Mouse (Mus musculus) CD4-positive, CD25-positive, alpha-beta regulatory T cell, adult 4 months (primary cell): ENCODE results near the gene Cntd1. TPM values are rescaled to one million over a fixed set of nuclear protein-coding genes. Genes with fewer than 3 reads are reported as not detected.

Source experiments
- ATAC-seq: one replicate; pipeline ENCODE4 v1.8.0; 2017
- polyA plus RNA-seq, 2 experiments: library from polyadenylated mRNA; unstranded; fragments of 100-300 nt; shearing (Covaris generic); gene quantifications; one replicate each; pipeline ENCODE4 v1.2.1; 2017

Gene Cntd1
- polyA plus RNA-seq, 2 experiments from 2014 or later, result 0.97 TPM; not detected in 1

- no peak for ATAC-seq
These were observed 22.7 kb upstream of the Cntd1 start for GRCm38 (mm10) chr11:101255826-101256775.

GRCm38 (mm10) chr11:101259261-101259712, 19.5 kb upstream of the Cntd1 start:
- no peak for ATAC-seq

- no peak for ATAC-seq
These were observed 18.6 kb upstream of the Cntd1 start, which contains the start of gene Wnk4 for GRCm38 (mm10) chr11:101259948-101260825. Wnk4 (plus strand) TSS chr11:101260567.

- ATAC-seq, result no peak
These were observed 17.9 kb upstream of the Cntd1 start for GRCm38 (mm10) chr11:101260826-101261380.

GRCm38 (mm10) chr11:101262272-101262967, 16.4 kb upstream of the Cntd1 start:
- ATAC-seq, result no peak

- ATAC-seq, result no peak
These were observed 15.4 kb upstream of the Cntd1 start for GRCm38 (mm10) chr11:101263138-101263988.

- no peak for ATAC-seq
These were observed 14.9 kb upstream of the Cntd1 start for GRCm38 (mm10) chr11:101263989-101264280.

GRCm38 (mm10) chr11:101264954-101265471, 13.8 kb upstream of the Cntd1 start:
- ATAC-seq, result no peak

GRCm38 (mm10) chr11:101265906-101266305, 12.9 kb upstream of the Cntd1 start:
- no peak for ATAC-seq

GRCm38 (mm10) chr11:101269577-101270116, 9.2 kb upstream of the Cntd1 start:
- no peak for ATAC-seq

GRCm38 (mm10) chr11:101272446-101272845, 6.4 kb upstream of the Cntd1 start:
- no peak for ATAC-seq

- no peak for ATAC-seq
These were observed 3.5 kb upstream of the Cntd1 start for GRCm38 (mm10) chr11:101275309-101275708.

- no peak for ATAC-seq
These were observed 2.3 kb upstream of the Cntd1 start for GRCm38 (mm10) chr11:101276319-101277070.

GRCm38 (mm10) chr11:101277381-101278222, 1.2 kb upstream of the Cntd1 start:
- ATAC-seq, result no peak

- ATAC-seq, result peak; percentile 12
These were observed 369 bp downstream of the Cntd1 start for GRCm38 (mm10) chr11:101279193-101279569.

GRCm38 (mm10) chr11:101280837-101281236, 2.0 kb downstream of the Cntd1 start:
- ATAC-seq, result no peak

- no peak for ATAC-seq
These were observed 4.1 kb downstream of the Cntd1 start for GRCm38 (mm10) chr11:101282896-101283295.

GRCm38 (mm10) chr11:101283805-101284204, 5.0 kb downstream of the Cntd1 start:
- ATAC-seq, result no peak

GRCm38 (mm10) chr11:101287306-101287705, 8.5 kb downstream of the Cntd1 start:
- ATAC-seq, result no peak
